Mouse (Mus musculus) NIH3T3 (cell line): ENCODE results near the gene Spice1.

ENCODE experiments used
- DNase-seq: peaks from one replicate; pipeline ENCODE4 v3.0.0-alpha.2; 2012; ENCODE audit warnings: low read depth

Gene Spice1

GRCm38 (mm10) chr16:44347071-44347901 is at the start of gene Spice1:
Spice1 (plus strand) TSS chr16:44347121.
- peak; percentile 94 for DNase-seq

- peak; percentile 9 for DNase-seq
Measured at GRCm38 (mm10) chr16:44299438-44300093, 47.4 kb upstream of the Spice1 start.

- DNase-seq = no peak
Measured at GRCm38 (mm10) chr16:44302126-44302892, 44.6 kb upstream of the Spice1 start.

GRCm38 (mm10) chr16:44303822-44304221 is 43.1 kb upstream of the Spice1 start:
- DNase-seq = no peak

- no peak for DNase-seq
Measured at GRCm38 (mm10) chr16:44305606-44306005, 41.3 kb upstream of the Spice1 start.

- DNase-seq = no peak
Measured at GRCm38 (mm10) chr16:44313422-44313821, 33.5 kb upstream of the Spice1 start.

- DNase-seq = no peak
Measured at GRCm38 (mm10) chr16:44316350-44316749, 30.6 kb upstream of the Spice1 start.

GRCm38 (mm10) chr16:44320232-44320631 is 26.7 kb upstream of the Spice1 start:
- DNase-seq = no peak

- no peak for DNase-seq
Measured at GRCm38 (mm10) chr16:44328644-44329043, 18.3 kb upstream of the Spice1 start.

- no peak for DNase-seq
Measured at GRCm38 (mm10) chr16:44330657-44331056, 16.3 kb upstream of the Spice1 start.

GRCm38 (mm10) chr16:44331154-44331553 is 15.8 kb upstream of the Spice1 start:
- no peak for DNase-seq

- no peak for DNase-seq
Measured at GRCm38 (mm10) chr16:44331671-44331994, 15.3 kb upstream of the Spice1 start.

GRCm38 (mm10) chr16:44331995-44332860 is 14.7 kb upstream of the Spice1 start:
- no peak for DNase-seq

- no peak for DNase-seq
Measured at GRCm38 (mm10) chr16:44332861-44333284, 14.0 kb upstream of the Spice1 start, which contains the start of gene Sidt1. Sidt1 (minus strand) TSS chr16:44333196.

GRCm38 (mm10) chr16:44337541-44337940 is 9.4 kb upstream of the Spice1 start:
- no peak for DNase-seq

GRCm38 (mm10) chr16:44349801-44350397 is 3.0 kb downstream of the Spice1 start:
- no peak for DNase-seq

- DNase-seq = no peak
Measured at GRCm38 (mm10) chr16:44356291-44356690, 9.4 kb downstream of the Spice1 start.

GRCm38 (mm10) chr16:44357571-44358268 is 10.8 kb downstream of the Spice1 start:
- peak; percentile 8 for DNase-seq

- peak; percentile 53 for DNase-seq
Measured at GRCm38 (mm10) chr16:44361921-44362890, 15.3 kb downstream of the Spice1 start.
